Mouse (Mus musculus): ENCODE data around the gene Kcnj11.

DNA sequence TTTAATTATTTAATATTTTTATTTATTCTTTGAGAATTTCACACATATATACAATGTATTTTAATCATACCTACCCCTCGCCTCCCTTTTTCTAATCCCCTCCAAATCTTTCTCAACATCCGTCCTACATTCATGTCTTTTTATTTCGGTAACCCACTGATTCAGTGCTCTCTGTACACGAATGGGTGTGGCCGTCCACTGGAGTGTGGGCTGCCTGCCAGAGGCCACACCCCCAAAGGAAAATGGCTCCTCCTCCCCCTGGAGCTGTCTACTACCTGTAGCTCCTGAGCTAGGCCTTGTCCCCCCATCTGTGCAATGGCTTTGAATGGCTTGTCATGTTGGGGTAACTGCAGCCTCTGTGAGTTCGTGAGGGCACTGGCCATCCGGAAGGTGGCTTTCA lies 23.7 kb downstream of the Kcnj11 start:
- no peak for TF ChIP-seq POLR2A (IDR thresholded peaks at IDR 0.05; ENCODE audit: insufficient read depth, low read depth, low read length)
- no peak for TF ChIP-seq CTCF (IDR thresholded peaks at IDR 0.05)
